In the genomic region with DNA sequence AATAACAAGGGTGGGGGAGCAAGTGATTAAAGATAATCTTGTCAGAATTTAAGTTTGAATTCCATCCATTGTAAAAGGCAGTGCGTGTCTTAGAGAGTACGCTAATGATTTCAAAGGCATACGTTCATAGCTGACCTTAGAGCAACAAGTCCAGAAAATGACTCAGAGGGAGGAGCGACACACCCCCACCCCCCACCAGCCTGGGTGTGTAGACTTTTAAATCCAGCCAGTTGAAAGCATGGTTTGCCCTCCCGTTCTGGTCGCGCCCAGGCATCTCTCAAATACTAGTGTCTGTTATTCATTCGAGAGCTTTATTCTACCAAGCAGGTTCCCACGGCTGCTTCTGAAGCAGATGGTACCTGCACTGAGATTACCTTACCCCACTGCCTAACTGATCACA, we compare ENCODE assay signal across 16 mouse cellular contexts. TPM values are rescaled to one million over a fixed set of nuclear protein-coding genes. Genes with fewer than 3 reads are reported as not detected.
"Had no signal": no experiment of that assay in that cellular context is flagged by ENCODE, and none has a peak within 500 bp of the region (broad histone marks: within the 10 kb centered on the region; RNA-seq: fewer than 3 reads in every experiment).

No protein-coding gene starts in this region.

- H3K27me3 ChIP-seq: liver, embryonic 15.5 days; midbrain, embryonic 15.5 days; neural tube, embryonic 12.5 days; stomach, embryonic 15.5 days had no signal

- H3K9ac ChIP-seq: liver, embryonic 15.5 days; midbrain, embryonic 15.5 days; neural tube, embryonic 12.5 days; stomach, embryonic 15.5 days had no signal

- H3K4me3 ChIP-seq: layer of hippocampus, adult 2 months; limb, embryonic 10.5 days; liver, embryonic 15.5 days; midbrain, embryonic 15.5 days; neural tube, embryonic 12.5 days; stomach, embryonic 15.5 days had no signal

- H3K9me3 ChIP-seq: limb, embryonic 10.5 days; liver, embryonic 15.5 days; midbrain, embryonic 15.5 days; neural tube, embryonic 12.5 days; stomach, embryonic 15.5 days had no signal

- H3K36me3 ChIP-seq: limb, embryonic 10.5 days; liver, embryonic 15.5 days; midbrain, embryonic 15.5 days; neural tube, embryonic 12.5 days; stomach, embryonic 15.5 days had no signal

- DNase-seq: kidney, adult 18-20 months; kidney, postnatal 10 days; kidney, postnatal 4 days; lung, adult 2 months; lung, postnatal 36 days; right cerebral cortex, postnatal 4 days; spleen, adult 18-20 months; thymus, postnatal 14 days had no signal

- H3K4me1 ChIP-seq: liver, embryonic 15.5 days; midbrain, embryonic 15.5 days; neural tube, embryonic 12.5 days; stomach, embryonic 15.5 days had no signal

- H3K27ac ChIP-seq: layer of hippocampus, adult 2 months; limb, embryonic 10.5 days; liver, embryonic 15.5 days; midbrain, embryonic 15.5 days; neural tube, embryonic 12.5 days; stomach, embryonic 15.5 days had no signal

RNA-seq across cellular contexts. Expression of a gene that starts 34.4 kb away (rescaled TPM):
- total RNA-seq: megakaryocyte progenitor cell, adult 5-6 weeks; monocyte, adult 5-6 weeks had no signal
